Mouse (Mus musculus): ENCODE measurements around the gene Cachd1. TPM values are rescaled to one million over a fixed set of nuclear protein-coding genes. Genes with fewer than 3 reads are reported as not detected.

Cachd1 gene
- 8.7 and 16.2 TPM in 2 replicates for total RNA-seq (2021)
- long read RNA-seq, partial matches to known transcripts, result 0 of 2 reads
- long read RNA-seq, other reads (novel, unspliced or antisense), result 1 of 2 reads

DNA sequence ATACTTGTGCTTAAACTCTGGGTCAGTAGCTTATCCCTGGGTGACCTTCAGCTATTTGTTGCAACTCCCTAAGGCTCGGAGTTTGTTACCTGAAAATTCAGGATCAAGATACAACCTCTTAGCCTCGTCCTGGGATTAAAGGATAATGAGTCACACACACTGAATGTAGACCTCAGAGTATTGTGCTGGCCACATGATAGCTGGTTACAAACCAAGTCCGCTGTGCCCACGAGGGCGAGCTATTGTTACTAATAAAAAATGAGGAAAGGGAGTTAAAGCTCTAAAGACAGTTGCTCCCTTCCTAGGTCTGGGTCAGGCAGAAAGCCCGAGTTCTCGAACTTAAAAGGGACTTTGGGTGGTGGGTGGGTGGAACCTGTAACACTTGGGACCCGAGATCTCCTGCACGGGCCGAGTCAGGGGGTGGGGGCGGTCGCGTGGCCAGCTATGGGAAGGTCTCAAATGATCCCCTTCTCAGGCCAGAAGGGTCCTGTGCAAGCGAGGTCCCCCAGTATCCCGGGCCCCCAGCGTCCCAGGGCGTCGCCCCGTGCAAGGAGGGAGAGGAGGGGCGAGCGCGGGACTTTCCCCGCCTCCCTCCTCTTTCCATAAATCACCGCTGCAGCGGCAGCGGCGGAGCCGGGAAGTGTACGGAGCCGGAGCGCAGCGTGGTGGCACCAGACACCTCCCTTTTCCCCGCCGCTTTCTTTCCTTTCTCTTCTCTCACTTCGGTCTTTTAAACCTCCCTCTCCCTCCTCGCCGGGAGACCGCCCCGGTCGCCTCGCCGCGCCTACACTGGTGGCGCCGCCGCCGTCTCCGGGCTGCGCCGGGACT, at the start of gene Cachd1:
Cachd1 (plus strand) TSS at position 633 of the 828 bp plus-strand sequence.
- DNase-seq, result peak; percentile 83

DNA sequence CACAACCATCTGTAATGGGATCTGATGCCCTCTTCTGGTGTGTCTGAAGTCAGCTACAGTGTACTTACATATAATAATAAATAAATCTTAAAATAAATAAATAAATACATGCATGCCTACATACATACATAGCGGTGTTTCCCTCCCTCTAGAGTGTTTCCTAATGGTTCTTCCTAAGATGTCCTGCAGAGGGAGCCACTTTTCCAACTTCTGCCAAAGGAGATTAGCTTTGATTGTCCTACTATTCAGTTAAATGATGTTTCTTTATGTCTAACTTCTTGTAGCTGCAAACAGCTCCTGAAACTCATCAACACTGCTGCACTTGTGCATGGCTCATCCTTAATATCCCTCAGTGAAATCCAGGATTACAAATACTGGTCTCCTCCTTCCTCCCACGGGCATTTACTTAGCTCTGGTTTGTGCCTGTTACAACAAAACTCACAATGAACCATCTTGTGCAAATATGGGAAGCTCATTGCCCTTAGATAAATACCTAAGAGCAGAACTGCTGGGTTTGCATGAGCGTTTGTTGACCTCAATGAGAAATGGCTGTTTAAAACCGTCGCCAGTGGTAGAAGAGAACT, 47.5 kb upstream of the Cachd1 start:
- DNase-seq, result no peak

DNA sequence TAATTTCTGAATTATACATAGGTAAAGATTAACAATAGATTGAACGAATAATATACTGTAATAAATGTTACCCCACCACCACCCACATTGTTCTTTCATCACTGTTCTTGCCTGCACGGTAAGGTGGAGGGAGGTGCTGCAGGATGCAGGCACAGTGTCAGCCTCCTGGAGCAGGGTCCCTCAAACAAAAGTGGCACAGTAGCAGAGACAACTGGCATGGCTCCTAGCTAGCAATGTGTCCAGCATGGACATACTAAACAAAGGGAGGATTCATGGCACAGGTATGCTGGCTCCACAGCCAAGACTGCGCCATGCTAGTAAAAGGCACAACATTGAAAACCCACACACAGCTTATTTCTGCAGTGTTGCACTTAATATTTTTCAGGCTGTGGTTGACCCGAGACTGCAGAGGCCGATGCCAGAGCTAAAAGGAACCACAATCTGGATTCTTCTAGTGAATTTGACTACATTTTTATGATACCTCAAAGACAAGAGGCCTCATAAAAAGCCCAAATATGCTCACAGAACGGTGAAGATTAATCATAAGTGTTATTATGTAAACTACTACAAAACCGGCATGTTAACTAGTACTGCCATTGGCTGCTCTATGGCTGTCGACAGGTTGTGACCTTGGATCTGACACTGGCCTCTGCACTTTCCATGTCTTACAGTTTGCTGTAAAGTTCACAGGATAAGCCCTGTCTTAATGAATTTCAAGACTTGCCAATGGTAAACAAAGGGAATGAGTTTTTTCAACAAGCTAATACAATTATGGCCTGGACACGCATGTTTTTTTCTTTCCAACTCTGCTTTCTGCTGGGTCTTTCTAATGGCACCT, 41.2 kb upstream of the Cachd1 start:
- DNase-seq, result no peak

DNA sequence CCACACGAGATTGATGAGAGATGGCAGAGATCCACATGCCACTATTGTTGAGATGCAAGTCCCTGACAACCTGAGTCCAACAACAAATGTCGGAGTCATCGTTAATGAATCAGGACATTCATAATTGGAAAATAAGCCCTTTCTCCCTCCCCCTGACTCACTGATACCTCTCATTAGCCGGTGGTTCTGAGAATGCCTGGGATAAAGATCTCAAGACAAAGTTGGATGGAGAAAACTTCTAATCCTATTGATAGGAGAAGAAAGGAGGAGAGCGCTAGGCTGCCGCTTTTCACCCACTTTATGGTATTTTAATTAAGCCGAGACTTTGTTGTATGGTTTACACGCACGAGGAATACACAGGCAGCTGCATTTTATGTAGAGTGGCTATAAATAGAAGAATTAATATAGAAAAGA, 40.5 kb upstream of the Cachd1 start:
- no peak for DNase-seq

DNA sequence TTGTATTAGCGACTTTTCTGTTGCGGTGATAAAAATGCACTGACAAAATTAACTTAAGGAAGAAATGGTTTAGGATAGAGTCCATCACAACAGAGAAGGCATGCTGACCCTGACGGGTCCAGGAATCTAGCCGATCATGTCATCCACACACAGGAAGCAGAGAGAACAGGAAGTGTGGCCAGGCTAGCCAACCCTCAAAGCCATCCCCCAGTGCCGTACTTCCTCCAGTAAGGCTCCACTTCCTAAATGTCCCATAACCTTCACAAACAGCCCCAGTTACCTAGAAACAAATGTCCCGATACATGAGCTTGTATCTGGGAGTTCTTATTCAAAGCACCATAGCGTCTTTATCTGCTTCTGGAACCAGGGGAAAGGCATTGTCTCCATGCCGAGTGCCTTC, 32.9 kb upstream of the Cachd1 start:
- DNase-seq, result no peak

DNA sequence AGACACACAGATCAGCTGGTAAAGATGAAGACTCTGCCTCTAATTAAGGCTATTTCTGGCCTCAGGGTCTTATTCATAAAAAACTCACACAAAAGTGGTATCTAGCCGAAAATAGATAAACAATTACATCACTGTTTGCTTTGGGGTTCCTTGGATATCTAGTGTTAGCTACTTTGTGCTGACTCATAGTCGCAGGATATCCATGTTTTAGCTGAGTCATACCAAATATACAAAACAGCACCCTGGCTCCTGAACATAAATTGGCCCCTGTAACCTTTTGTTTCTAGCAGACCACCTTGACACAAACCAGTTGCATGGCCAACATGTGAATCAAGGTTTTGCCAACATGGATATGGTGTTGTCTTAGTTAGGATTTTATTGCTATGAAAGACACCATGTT, 24.2 kb upstream of the Cachd1 start:
- no peak for DNase-seq

DNA sequence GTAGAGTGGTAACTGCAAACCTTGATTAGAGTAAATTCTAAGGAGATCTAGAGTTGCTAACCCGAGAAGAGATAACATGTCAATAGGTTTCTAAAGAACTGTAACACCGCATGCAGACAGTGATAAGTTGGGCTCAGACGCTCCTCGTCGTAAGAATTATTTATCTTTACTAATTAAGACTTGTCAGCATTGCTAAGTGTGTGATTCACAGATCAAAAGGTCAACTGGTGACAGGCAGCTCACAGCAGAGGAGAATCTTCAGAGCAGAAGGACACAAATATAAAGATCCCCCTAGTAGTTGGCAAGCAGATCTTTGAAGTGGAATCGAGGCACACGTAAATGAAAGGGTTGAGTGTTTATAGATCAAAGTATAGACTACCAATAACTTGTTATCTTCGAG, 20.8 kb upstream of the Cachd1 start:
- no peak for DNase-seq

DNA sequence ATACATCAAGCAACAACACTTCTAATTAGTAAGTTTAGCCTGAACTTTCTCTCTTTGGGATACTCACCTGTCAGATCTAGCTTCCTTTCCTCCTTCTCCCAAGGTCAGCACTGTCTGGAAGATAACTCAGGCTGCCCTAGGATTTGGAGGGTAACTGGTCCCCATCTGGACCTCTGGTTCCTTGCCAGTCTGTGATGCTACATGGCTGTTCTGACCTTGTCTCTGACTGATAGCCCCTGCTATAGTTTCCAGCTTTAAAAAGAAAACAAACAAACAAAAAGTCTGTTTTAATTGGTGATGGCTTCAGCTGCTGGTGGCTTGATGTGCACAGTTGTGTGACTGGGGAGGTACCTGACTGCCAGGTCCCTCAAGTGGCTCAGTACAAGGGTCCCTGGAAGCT, 20.0 kb upstream of the Cachd1 start:
- DNase-seq, result no peak

DNA sequence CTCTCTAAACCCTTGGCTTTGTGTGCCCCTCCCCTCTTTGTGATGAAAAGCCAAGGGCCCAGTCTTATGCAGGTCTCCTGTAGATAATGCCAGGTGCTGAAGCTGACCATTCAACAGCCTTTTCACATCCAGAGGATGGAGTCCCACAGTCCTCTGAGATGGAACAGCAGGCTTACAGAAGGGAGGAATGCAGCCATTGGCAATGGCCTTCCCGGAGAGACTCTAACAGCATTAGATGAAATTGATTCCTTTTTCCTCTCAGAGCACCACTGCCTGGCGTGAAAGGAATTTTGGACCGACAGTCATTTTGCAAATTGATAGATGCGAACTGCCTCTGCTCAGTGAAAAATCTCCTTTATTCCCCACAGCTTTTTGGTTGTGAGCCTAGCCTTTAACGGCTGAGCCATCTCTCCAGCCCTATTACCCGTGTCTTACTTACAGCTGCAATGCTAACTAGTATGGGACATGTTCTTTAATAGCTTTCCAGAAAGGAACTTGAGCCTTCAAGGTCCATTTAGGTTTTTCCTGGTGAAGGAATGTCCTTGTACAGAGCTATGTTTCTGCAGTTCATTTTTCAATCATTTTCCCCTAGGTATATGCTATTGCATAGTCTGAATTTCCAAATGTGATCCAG, 18.1 kb upstream of the Cachd1 start:
- DNase-seq, result no peak

DNA sequence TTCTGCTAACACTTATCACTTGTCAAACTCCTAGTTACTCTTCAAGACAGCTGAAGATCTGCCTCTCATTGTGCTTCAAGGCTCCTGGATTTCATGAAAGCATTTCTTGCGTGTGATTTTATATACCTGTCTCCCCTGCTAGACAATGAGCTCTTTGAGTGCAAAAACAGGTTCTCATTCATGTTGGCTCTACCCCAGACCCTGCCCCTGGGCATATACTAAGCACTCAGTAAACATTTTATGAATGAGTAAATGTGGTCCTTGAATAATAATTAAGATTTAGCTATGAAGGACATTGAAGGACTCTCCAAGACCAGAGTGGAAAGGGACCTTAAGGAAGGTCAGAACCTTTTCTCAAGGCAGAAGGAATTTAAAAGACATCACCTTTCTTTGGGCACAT, 16.9 kb upstream of the Cachd1 start:
- no peak for DNase-seq

DNA sequence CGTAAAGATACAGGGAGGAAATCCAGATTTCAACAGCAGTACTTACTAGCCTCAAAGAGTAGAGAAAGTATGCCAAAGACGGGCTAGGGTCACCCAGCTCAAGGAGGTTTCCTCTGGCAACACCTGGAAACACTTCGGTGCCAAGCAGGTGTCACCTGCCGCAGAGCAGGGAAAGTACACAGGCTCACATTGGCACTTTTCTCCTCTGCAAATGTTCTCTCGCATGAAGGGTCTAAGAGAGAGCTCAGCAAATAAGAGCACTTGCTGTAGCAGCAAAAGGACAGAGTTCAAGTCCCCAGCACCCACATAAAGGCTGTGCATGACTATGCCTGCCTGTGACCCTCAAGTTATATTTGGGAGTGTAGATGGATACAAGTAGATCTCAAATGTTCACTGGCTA, 16.1 kb upstream of the Cachd1 start:
- no peak for DNase-seq

DNA sequence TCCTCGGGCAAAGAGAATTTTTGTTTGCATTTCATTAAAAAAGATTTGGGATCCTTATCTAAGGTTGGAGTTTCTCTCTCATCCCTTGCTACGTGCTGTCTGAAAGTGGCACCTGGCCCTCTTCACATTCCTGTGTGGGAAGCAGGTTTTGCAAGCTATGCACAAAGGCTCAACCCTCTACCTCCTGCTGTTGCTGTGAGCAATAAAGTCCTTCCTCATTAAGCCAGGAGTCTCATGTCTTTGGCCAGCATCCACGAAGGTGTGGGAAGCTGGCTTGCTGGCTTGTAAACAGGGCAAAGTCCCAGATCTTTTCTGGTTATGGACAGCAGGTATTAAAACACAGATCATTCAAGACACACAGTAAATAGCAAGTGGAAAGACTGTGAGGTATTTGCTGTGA, 7.9 kb upstream of the Cachd1 start:
- DNase-seq, result no peak

DNA sequence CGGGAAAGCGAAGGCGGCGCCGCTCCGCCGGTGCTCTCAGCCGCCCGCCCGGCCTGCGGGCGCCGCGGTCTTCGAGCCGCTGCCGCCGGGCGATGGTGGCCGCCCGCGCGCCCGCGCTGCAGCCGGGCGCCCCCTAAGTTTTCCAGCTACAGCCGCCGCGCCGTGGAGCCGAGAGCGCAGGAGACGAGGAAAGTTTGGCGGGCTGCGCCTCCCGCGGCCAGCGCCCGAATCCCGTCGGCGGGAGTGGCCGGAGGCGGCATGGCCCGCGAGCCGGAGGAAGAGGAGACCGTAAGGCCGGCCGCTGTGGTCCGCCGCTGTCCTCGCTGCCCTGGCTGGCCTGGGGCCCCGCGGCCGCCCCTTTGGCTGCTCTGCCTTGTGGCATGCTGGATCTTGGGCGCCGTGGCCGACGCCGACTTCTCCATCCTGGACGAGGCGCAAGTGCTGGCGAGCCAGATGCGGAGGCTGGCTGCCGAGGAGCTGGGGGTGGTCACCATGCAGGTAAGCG, 448 bp downstream of the Cachd1 start:
- peak; percentile 64 for DNase-seq

DNA sequence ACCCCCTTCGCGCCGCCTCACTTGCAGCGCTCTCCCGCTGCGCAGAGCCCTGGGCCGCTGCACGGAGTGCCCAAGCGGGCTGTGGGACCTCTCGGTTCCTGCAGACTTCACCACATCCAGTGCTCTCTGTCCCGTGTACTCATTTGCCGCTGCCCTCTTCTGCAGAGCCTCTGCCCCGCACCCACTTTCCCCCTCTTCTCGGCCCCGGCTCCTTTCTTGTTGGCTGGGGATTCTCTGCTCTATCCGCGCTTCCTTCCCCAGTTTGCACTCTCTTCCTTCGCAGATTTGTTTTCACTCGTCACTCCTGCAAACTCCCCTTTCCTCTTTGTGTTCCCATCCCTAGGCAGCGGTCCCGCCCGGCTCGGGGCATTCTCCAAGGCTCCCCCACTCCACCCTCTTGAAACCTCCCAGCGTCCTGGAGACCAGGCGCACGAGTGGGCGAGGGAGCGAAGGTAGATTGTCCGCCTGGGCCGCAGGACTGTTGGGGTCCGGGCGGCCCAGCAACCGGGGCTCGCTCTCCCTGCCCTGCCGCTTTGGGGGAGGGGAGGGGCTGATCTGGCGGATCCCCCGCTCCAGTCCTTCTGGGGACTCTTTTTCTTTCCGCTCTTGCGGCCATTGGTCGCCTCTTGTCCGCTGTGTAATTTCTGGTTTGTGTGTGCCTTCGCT, 1.0 kb downstream of the Cachd1 start:
- peak; percentile 32 for DNase-seq

DNA sequence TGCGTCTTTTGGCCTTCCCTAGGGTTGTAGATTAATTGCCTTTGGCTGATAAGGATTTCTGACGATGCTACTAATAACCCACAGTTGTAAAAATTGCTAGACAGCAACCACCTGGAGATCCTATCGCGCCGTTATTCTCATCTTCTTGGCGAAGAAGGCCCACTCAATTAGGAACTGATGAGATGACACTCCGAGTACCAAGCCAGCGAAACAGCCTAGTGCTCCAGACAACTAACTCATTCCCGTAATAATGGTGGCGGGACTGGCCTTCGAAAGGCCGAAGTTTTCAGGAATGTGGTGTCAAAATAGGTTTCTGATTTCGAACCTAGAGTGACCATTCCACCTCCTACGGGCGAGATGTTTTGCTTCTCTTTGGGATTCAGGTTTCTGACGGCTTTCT, 1.6 kb downstream of the Cachd1 start:
- no peak for DNase-seq

DNA sequence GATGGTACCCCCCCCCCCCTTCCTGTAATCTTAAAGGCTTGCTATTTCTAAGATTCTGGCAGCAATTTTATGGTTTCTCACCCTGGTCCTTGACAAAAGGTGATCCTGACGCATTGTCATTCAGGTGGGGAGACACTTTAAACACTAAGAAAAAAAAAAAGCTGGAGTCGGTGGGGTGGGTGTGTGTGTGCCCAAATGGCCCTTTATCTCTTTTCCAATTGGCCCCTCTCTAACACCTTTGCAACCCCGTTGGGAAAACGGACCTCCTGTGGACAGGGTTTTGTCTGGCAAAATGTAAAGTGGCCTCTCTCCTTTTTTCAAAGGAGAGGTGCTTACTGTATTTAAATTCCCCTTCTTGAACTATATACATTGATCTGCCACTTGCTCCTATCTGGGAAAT, 2.5 kb downstream of the Cachd1 start:
- no peak for DNase-seq

DNA sequence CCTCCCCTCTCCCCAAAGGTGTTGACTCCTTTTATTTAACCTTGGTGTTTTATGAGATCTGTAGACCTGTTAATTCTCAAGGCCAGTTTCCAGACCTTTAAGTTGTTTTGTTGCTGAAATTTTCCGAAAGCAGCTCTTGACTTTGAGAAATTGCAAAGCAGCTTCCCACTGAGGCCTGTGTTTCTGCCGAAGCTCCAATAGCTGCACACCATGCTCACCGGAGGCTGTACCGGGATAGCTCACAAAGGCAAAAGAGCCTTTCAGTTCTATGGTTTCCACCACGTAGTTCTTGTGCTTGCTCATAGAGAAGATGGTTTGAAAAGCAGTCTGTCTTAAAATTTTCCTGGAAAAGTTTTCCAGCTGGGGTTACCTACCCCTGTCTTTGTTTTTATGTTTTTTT, 3.2 kb downstream of the Cachd1 start:
- DNase-seq, result no peak

DNA sequence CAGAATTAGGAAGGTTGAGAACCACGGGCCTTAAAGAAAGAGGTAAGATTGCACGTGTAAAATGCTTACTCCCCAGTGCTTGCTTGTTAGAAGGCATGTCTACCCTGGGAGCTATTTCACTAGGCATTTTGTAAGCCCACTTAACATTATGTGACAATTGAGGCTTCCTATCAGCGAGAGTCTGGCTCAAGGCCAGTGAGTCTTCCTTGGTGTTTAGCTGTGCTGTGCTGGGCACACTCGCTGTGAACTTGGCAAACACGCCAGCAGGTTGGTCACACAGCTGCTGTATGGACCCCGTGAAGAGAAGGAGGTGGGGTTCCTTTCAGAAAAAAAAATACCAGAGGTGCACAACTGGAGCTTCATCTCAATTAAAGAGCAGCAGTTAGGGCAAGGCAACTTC, 4.4 kb downstream of the Cachd1 start:
- DNase-seq, result no peak

DNA sequence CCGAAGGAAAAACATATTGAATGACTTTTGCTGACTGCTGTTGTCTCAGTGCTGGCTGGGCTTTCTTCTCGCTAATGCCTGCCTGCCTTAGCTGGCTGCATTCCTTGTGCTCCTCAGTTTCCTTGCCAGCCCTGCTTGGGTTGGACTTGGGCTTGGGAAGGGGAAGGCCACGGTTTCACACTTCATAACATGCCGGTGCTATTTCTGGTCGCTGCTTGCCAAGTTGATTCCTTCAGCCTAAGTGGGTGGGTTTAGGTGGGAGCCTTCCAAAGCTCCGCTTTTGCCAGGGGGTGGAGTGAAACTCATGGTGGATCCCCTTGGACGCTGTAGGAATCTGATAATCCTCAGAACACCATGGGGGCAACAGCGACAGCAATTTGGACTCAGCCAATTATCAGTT, 5.9 kb downstream of the Cachd1 start:
- no peak for DNase-seq

DNA sequence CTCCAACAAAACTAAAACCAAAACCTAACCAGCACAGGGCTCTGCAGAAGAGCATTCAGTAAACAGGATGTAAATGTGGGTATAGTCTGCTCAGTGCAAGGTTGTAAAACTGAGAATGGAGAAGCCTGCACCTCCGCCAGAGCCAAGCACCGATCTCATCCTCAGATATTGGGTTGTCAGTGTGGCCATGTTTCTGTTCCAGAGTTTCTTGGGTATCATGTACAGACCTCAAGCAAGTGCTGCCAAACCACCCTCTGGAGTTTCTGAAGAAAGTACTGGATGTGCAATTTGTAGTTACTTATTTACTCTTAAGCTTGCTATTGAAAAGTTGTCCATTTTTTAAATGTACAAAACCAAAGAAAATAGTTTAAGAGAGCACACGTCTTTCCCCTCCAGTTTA, 6.4 kb downstream of the Cachd1 start:
- DNase-seq, result no peak

DNA sequence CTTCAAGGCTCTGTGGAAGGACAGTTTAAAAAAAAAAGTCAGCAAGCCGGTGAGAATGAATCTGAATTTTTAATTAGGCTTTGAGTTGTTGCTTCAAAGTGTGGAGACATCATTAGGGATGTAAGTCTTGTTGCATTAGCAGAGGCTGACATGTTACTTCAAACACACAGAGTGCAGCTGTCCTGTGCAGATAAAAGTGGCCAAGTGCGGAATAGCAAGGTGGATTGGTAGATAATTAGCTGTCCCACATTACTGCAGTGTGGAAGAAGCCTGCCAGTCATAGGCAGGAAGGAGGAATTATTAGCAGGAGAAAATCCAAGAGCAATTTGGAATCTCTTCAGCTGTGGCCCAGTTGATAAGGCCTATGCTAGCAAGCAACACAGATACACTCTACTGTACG, 10.7 kb downstream of the Cachd1 start:
- no peak for DNase-seq

DNA sequence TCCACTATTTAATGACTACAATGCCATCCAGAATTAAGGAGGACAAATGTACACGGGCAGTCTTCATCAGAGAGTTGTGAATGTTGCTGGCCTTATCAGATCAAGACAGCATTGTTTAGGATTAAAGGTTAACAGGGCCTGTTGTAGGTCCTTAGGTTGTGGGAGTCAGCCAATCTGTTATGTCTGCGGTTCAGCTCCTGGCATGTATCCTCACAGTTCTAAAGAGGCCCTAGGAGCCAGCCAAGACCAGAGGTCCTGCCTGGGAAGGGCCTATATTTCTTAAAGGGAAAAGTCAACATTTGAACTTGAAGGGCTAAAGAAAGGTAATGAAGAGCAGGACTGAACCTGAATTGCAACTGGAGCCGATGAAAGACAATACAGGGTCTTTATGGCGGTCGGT, 13.7 kb downstream of the Cachd1 start:
- no peak for DNase-seq

Measured in adrenal gland, postnatal 25 days (tissue).